Mouse (Mus musculus): Measurements from ENCODE around the gene Srek1ip1.
A peak's percentile ranks its signal among the peaks of the same experiment; 100 is the strongest.

Srek1ip1 gene

GRCm38 (mm10) chr13:104792184-104792583, at the start of gene Srek1ip1:
Srek1ip1 (plus strand) TSS chr13:104792484.
- DNase-seq (ENCODE audit: low spot score): no peak

GRCm38 (mm10) chr13:104742866-104743265, 49.4 kb upstream of the Srek1ip1 start:
- DNase-seq (ENCODE audit: low spot score): no peak

GRCm38 (mm10) chr13:104747032-104747431, 45.3 kb upstream of the Srek1ip1 start:
- DNase-seq (ENCODE audit: low spot score): no peak

GRCm38 (mm10) chr13:104759381-104759780, 32.9 kb upstream of the Srek1ip1 start:
- DNase-seq (ENCODE audit: low spot score): no peak

- no peak for DNase-seq (ENCODE audit: low spot score)
These were observed 29.9 kb upstream of the Srek1ip1 start for GRCm38 (mm10) chr13:104762401-104762800.

- DNase-seq (ENCODE audit: low spot score): no peak
These were observed 29.1 kb upstream of the Srek1ip1 start for GRCm38 (mm10) chr13:104763193-104763592.

GRCm38 (mm10) chr13:104779104-104779670, 13.1 kb upstream of the Srek1ip1 start:
- DNase-seq (ENCODE audit: low spot score): no peak

- DNase-seq (ENCODE audit: low spot score): no peak
These were observed 5.0 kb upstream of the Srek1ip1 start for GRCm38 (mm10) chr13:104787260-104787659.

GRCm38 (mm10) chr13:104789663-104790062, 2.6 kb upstream of the Srek1ip1 start:
- DNase-seq (ENCODE audit: low spot score): no peak

GRCm38 (mm10) chr13:104794421-104794820, 2.1 kb downstream of the Srek1ip1 start:
- no peak for DNase-seq (ENCODE audit: low spot score)

GRCm38 (mm10) chr13:104799067-104799466, 6.8 kb downstream of the Srek1ip1 start:
- DNase-seq (ENCODE audit: low spot score): peak; percentile 2

GRCm38 (mm10) chr13:104799566-104800182, 7.4 kb downstream of the Srek1ip1 start:
- DNase-seq (ENCODE audit: low spot score): no peak

- DNase-seq (ENCODE audit: low spot score): no peak
These were observed 13.4 kb downstream of the Srek1ip1 start for GRCm38 (mm10) chr13:104805681-104806080.

- no peak for DNase-seq (ENCODE audit: low spot score)
These were observed 24.0 kb downstream of the Srek1ip1 start for GRCm38 (mm10) chr13:104816270-104816634.

GRCm38 (mm10) chr13:104816635-104817571, 24.6 kb downstream of the Srek1ip1 start, which contains the start of gene Cwc27:
Cwc27 (minus strand) TSS chr13:104817142.
- peak; percentile 88 for DNase-seq (ENCODE audit: low spot score)

- no peak for DNase-seq (ENCODE audit: low spot score)
These were observed 25.4 kb downstream of the Srek1ip1 start for GRCm38 (mm10) chr13:104817696-104818095.

GRCm38 (mm10) chr13:104821192-104821591, 28.9 kb downstream of the Srek1ip1 start:
- DNase-seq (ENCODE audit: low spot score): no peak

- DNase-seq (ENCODE audit: low spot score): no peak
These were observed 29.6 kb downstream of the Srek1ip1 start for GRCm38 (mm10) chr13:104821908-104822307.

- DNase-seq (ENCODE audit: low spot score): peak; percentile 16
These were observed 30.1 kb downstream of the Srek1ip1 start for GRCm38 (mm10) chr13:104822411-104822838.

- no peak for DNase-seq (ENCODE audit: low spot score)
These were observed 33.2 kb downstream of the Srek1ip1 start for GRCm38 (mm10) chr13:104825470-104825869.

- no peak for DNase-seq (ENCODE audit: low spot score)
These were observed 40.5 kb downstream of the Srek1ip1 start for GRCm38 (mm10) chr13:104832811-104833210.

- DNase-seq (ENCODE audit: low spot score): no peak
These were observed 45.3 kb downstream of the Srek1ip1 start for GRCm38 (mm10) chr13:104837628-104838027.

- DNase-seq (ENCODE audit: low spot score): no peak
These were observed 49.7 kb downstream of the Srek1ip1 start for GRCm38 (mm10) chr13:104841937-104842336.

Measured in yolk sac, embryonic 10.5 days (tissue).